Mouse (Mus musculus): ENCODE results near the gene Them4.

DNA sequence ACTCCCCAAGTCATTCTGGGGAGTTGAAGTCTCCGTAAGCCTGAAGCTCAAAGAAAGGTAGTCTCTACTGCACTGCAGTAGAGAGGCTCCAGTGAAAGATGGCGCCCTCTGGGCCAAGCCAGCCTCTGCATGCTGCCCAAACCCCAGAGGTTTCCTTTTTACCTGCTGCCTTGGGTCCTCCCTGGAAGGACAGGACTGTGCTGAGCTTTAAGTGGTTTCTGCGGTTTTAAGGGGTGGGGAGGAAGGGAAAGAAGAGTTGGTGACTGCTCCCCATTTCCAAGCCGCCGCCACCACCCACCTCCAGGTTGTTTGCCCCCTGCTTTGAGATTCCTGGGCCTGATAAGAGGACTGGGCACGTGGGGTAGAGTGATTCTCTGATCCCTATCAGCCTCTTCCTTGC is 58.7 kb downstream of the Them4 start:
- TF ChIP-seq TCF12 (IDR thresholded peaks at IDR 0.05; ENCODE audit: insufficient read depth, poor library complexity, severe bottlenecking) (no peak), MAX (IDR thresholded peaks at IDR 0.05; ENCODE audit: low read depth) (no peak), MYOD1 (IDR thresholded peaks at IDR 0.05; ENCODE audit: control insufficient read depth in 1 of 3, insufficient read length in 2 of 3, low read depth in 2 of 3) (no peak), POLR2A (IDR thresholded peaks at IDR 0.05; ENCODE audit: insufficient read length, low read depth) (no peak), USF1 (IDR thresholded peaks at IDR 0.05; ENCODE audit: low read depth) (no peak), TCF3 (IDR thresholded peaks at IDR 0.05; ENCODE audit: insufficient read length, low read depth) (no peak), CEBPB (IDR thresholded peaks at IDR 0.05; ENCODE audit: insufficient read depth, poor library complexity, severe bottlenecking) (no peak), E2F4 (IDR thresholded peaks at IDR 0.05; ENCODE audit: insufficient read depth) (no peak)

Data from myocyte (in vitro differentiated cells).